Mouse (Mus musculus): ENCODE data around the gene Elovl1.

Elovl1 gene

GRCm38 (mm10) chr4:118427768-118428451 lies at the start of gene Elovl1:
Gene Elovl1, plus strand, starts transcription at chr4:118428093.
- DNase-seq (ENCODE audit: inconsistent age in 2 of 2, low spot score in 1 of 2), result peak; percentile 96 to 97

GRCm38 (mm10) chr4:118383271-118383670 lies 44.6 kb upstream of the Elovl1 start:
- no peak for DNase-seq (ENCODE audit: inconsistent age in 2 of 2, low spot score in 1 of 2)

GRCm38 (mm10) chr4:118387316-118387715 lies 40.6 kb upstream of the Elovl1 start:
- no peak for DNase-seq (ENCODE audit: inconsistent age in 2 of 2, low spot score in 1 of 2)

- DNase-seq (ENCODE audit: inconsistent age in 2 of 2, low spot score in 1 of 2), result no peak
Measured at GRCm38 (mm10) chr4:118390146-118390545, 37.7 kb upstream of the Elovl1 start.

- no peak for DNase-seq (ENCODE audit: inconsistent age in 2 of 2, low spot score in 1 of 2)
Measured at GRCm38 (mm10) chr4:118394505-118394904, 33.4 kb upstream of the Elovl1 start.

- DNase-seq (ENCODE audit: inconsistent age in 2 of 2, low spot score in 1 of 2), result no peak
Measured at GRCm38 (mm10) chr4:118395289-118395688, 32.6 kb upstream of the Elovl1 start.

- no peak for DNase-seq (ENCODE audit: inconsistent age in 2 of 2, low spot score in 1 of 2)
Measured at GRCm38 (mm10) chr4:118396433-118396832, 31.5 kb upstream of the Elovl1 start.

GRCm38 (mm10) chr4:118398400-118398799 lies 29.5 kb upstream of the Elovl1 start:
- DNase-seq (ENCODE audit: inconsistent age in 2 of 2, low spot score in 1 of 2), result peak in 1 of 2 experiments; percentile 51

GRCm38 (mm10) chr4:118401421-118401820 lies 26.5 kb upstream of the Elovl1 start:
- peak in 1 of 2 experiments; percentile 28 for DNase-seq (ENCODE audit: inconsistent age in 2 of 2, low spot score in 1 of 2)

GRCm38 (mm10) chr4:118401918-118402317 lies 26.0 kb upstream of the Elovl1 start:
- peak; percentile 37 to 76 for DNase-seq (ENCODE audit: inconsistent age in 2 of 2, low spot score in 1 of 2)

GRCm38 (mm10) chr4:118402701-118403100 lies 25.2 kb upstream of the Elovl1 start:
- DNase-seq (ENCODE audit: inconsistent age in 2 of 2, low spot score in 1 of 2), result peak; percentile 60 to 72

GRCm38 (mm10) chr4:118409142-118409900 lies 18.6 kb upstream of the Elovl1 start, which contains the start of the genes Szt2 and Med8:
Gene Szt2, minus strand, starts transcription at chr4:118409273.
Gene Med8, plus strand, starts transcription at chr4:118409337.
- peak; percentile 93 to 98 for DNase-seq (ENCODE audit: inconsistent age in 2 of 2, low spot score in 1 of 2)

GRCm38 (mm10) chr4:118410871-118411270 lies 17.0 kb upstream of the Elovl1 start:
- no peak for DNase-seq (ENCODE audit: inconsistent age in 2 of 2, low spot score in 1 of 2)

GRCm38 (mm10) chr4:118413553-118413952 lies 14.3 kb upstream of the Elovl1 start:
- no peak for DNase-seq (ENCODE audit: inconsistent age in 2 of 2, low spot score in 1 of 2)

- no peak for DNase-seq (ENCODE audit: inconsistent age in 2 of 2, low spot score in 1 of 2)
Measured at GRCm38 (mm10) chr4:118415779-118416178, 12.1 kb upstream of the Elovl1 start.

- no peak for DNase-seq (ENCODE audit: inconsistent age in 2 of 2, low spot score in 1 of 2)
Measured at GRCm38 (mm10) chr4:118416329-118416728, 11.6 kb upstream of the Elovl1 start.

- no peak for DNase-seq (ENCODE audit: inconsistent age in 2 of 2, low spot score in 1 of 2)
Measured at GRCm38 (mm10) chr4:118417112-118417797, 10.6 kb upstream of the Elovl1 start.

- no peak for DNase-seq (ENCODE audit: inconsistent age in 2 of 2, low spot score in 1 of 2)
Measured at GRCm38 (mm10) chr4:118421384-118421783, 6.5 kb upstream of the Elovl1 start.

- DNase-seq (ENCODE audit: inconsistent age in 2 of 2, low spot score in 1 of 2), result no peak
Measured at GRCm38 (mm10) chr4:118424541-118425160, 3.2 kb upstream of the Elovl1 start.

- DNase-seq (ENCODE audit: inconsistent age in 2 of 2, low spot score in 1 of 2), result no peak
Measured at GRCm38 (mm10) chr4:118425374-118425773, 2.5 kb upstream of the Elovl1 start.

GRCm38 (mm10) chr4:118427415-118427767 lies 502 bp upstream of the Elovl1 start:
- DNase-seq (ENCODE audit: inconsistent age in 2 of 2, low spot score in 1 of 2), result no peak
